8 mouse cellular contexts compared by ENCODE assay signal in the genomic region with DNA sequence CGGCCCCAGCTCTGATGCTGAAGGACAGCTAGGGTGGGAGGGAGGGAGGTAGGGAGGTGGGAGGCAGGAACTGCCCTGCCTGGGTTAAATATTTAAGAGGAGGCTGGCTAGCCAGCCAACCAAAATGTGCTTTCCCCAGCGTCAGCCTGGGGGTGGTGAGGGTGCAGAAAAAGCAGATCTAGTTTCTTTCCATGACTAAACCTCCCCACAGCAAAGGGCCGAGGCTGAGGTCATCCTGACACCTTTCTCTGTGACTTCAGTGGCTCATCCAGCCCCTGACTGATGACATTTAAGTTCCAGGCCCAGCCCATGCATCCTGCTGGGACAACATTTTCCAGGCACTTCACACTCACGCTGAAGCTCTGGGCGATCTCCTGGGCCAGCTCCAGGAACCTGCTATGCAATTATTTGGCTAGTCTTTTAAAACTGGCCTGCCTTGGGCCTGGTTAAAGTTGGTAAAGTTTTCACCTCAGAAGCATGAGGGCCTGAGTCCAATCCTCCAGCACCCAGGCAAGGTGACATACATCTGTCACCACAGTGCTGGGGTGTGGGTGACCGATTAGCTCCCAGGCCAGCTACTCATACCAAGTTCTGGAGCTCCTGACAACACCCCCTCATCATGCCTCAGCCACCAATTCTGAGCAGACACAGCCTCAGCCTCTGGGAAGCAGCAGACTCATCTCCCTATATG.
DNase-seq lines count a peak whose midpoint lies in the region; ATAC-seq and TF ChIP-seq lines count a peak whose summit lies in the region.

No protein-coding gene starts in this region.

- H3K27me3 ChIP-seq in heart, embryonic 12.5 days (replicated peaks) = no peaks in the 10 kb centered on the region
- H3K27me3 ChIP-seq in thymus, adult 2 months (ENCODE audit: control insufficient read depth, insufficient read depth, low read length) = no peaks in the 10 kb centered on the region

- no peak for TF ChIP-seq CTCF in thymus, adult 2 months (IDR thresholded peaks at IDR 0.05; ENCODE audit: borderline replicate concordance, control insufficient read depth, extremely low read depth, insufficient read depth, low read length, poor library complexity)

- no peaks in the 10 kb centered on the region for H3K36me3 ChIP-seq in heart, embryonic 12.5 days
- H3K36me3 ChIP-seq in thymus, adult 2 months (ENCODE audit: control insufficient read depth, insufficient read depth, low read length) = no peaks in the 10 kb centered on the region

- 5% methylated on average over 6 of the region's 6 CpGs for WGBS in heart, embryonic 12.5 days
- WGBS in thymus, adult 2 months = 76% methylated on average over 6 of the region's 6 CpGs

- no peak overlapping the region for H3K4me2 ChIP-seq in heart, embryonic 12.5 days

- H3K4me1 ChIP-seq in heart, embryonic 12.5 days (replicated peaks) = peaks cover 63% of the 10 kb centered on the region
- H3K4me1 ChIP-seq in thymus, adult 2 months (replicated peaks; ENCODE audit: control insufficient read depth, insufficient read depth, low read length) = peaks cover 6% of the 10 kb centered on the region; the same call in 1 of the 2 replicates

- peak; percentile 62; the same call in 1 of the 2 replicates for ATAC-seq in frontal cortex, adult (ENCODE audit: low TSS enrichment)
- ATAC-seq in heart, embryonic 12.5 days (ENCODE audit: insufficient number of reproducible peaks, low FRiP score) = peak; percentile 73

- peak overlapping the region; percentile 55 for H3K9ac ChIP-seq in heart, embryonic 12.5 days

- TF ChIP-seq POLR2A in thymus, adult 2 months (IDR thresholded peaks at IDR 0.05; ENCODE audit: control insufficient read depth, extremely low read depth, insufficient read depth, low read length, poor library complexity) = no peak

- H3K4me3 ChIP-seq in heart, embryonic 12.5 days = no peak overlapping the region
- H3K4me3 ChIP-seq in thymus, adult 2 months (ENCODE audit: control insufficient read depth, insufficient read depth, low read length) = no peak overlapping the region

- H3K27ac ChIP-seq in heart, embryonic 12.5 days (ENCODE audit: poor library complexity, severe bottlenecking) = peak overlapping the region; percentile 98
- no peak overlapping the region for H3K27ac ChIP-seq in thymus, adult 2 months (ENCODE audit: control insufficient read depth, insufficient read depth, low read length)

- H3K9me3 ChIP-seq in heart, embryonic 12.5 days (replicated peaks) = 0 out of 2 replicates have a peak, but pooled peaks cover 3% of the 10 kb centered on the region

- no peak for DNase-seq in frontal cortex, postnatal 25 days (ENCODE audit: low spot score in 2 of 2)
- peak; percentile 73 for DNase-seq in ZHBTc4 (ENCODE audit: low read depth, low spot score)
- peak; percentile 54 to 71 for DNase-seq in kidney, postnatal 4 days
- no peak for DNase-seq in thymus, adult 2 months
- no peak for DNase-seq in thymus, postnatal 0 days (ENCODE audit: low spot score)
- DNase-seq in frontal cortex, postnatal 36 days (ENCODE audit: low spot score in 2 of 2) = no peak

Comparison
In these comparisons a context has a peak if more than half of its experiments do, and no peak if none do; other contexts are left out.
1. DNase-seq: peak in ZHBTc4 (single experiment) and kidney, postnatal 4 days (2 of 2); none in frontal cortex, postnatal 25 days (0 of 2), thymus, adult 2 months (single experiment), thymus, postnatal 0 days (single experiment) and frontal cortex, postnatal 36 days (0 of 2).